Mouse (Mus musculus): ENCODE data around the gene Hspb6. TPM values are rescaled to one million over a fixed set of nuclear protein-coding genes. Genes with fewer than 3 reads are reported as not detected.
A peak's percentile ranks its signal among the peaks of the same experiment; 100 is the strongest.

Gene Hspb6
- total and polyA plus RNA-seq, 3 experiments, result 0.79 to 6.0 (median 2.3) TPM

DNA sequence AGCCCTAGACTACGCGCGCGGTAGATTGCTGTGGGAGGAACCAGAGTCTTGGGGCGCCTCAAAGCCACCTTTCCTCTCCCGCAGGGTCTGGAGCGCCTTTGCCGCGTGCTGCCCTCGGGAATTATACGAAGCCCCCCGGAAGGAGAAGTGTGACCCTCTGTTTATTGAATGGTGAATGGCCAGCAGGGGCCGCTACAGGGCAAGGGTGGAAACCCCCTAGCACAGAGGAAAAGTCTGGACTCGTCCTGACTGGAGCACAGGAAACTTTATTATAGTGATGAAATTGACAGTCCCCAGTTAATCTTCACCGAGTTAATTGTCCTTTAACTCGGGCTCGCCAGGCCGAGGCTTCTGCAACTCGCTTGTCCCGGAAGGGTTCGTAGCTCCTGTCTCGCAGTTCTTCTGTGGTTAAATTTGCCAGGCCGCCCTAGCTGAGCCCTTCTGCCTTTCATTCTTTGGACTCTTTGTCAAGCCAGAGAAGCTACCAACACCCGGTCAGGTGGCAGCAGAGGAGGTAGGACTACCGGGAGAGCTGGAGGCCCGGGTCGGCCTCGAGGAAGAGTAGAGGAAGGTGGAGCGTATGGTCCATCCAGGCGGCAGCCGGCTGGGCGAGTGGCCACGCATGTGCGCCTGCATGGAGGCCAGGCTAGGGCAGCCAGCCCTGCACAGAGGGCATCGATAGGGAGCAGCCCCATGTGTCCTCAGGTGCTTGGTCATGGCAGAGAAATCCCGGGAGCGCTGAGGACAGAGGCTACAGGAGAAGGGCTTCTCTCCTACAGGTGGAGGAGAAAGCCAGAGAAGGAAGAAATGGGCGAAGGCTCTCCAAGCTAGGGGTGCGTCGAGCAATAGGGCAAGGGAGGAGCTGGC lies 37.7 kb downstream of the Hspb6 start:
- in situ Hi-C loops (cut with MboI; ENCODE audit: low pct_ligation_motif_present, low pct_unique_long_range_greater_than_20kb, low sequenced_read_pairs) (no loop called here), dilution Hi-C loops (cut with MboI; ENCODE audit: extremely low pct_ligation_motif_present, extremely low pct_unique_long_range_greater_than_20kb, low sequenced_read_pairs) (no loop called here)
- peaks cover 7 to 35% of the 10 kb centered on the region in 2 experiments; a peak in 3 of 4 replicates for H3K4me1 ChIP-seq (ENCODE audit: control insufficient read depth in 1 of 2, insufficient read depth in 2 of 2)

More for the DNA sequence above, 37.7 kb downstream of the Hspb6 start:
- DNase-seq (ENCODE audit: extremely low read depth), result peak; percentile 75
- no peaks in the 10 kb centered on the region for H3K27me3 ChIP-seq (replicated peaks)
- H3K4me2 ChIP-seq (ENCODE audit: insufficient read depth, low read depth, poor library complexity, severe bottlenecking), result peak overlapping the region; percentile 93
- H3K79me2 ChIP-seq (replicated peaks; ENCODE audit: control insufficient read depth, extremely low read depth, insufficient read depth, poor library complexity, severe bottlenecking), result peaks cover 58% of the 10 kb centered on the region
- H3K27ac ChIP-seq (ENCODE audit: insufficient read depth, low read depth), result peak overlapping the region; percentile 100
- H3K36me3 ChIP-seq (replicated peaks in 1 of 2; ENCODE audit: control insufficient read depth in 1 of 2, insufficient read depth in 1 of 2, low read length in 1 of 2), result peaks cover 23 to 40% of the 10 kb centered on the region in 2 experiments
- peak overlapping the region; percentile 74 for H3K9ac ChIP-seq (ENCODE audit: insufficient read depth, low read depth)
- peak overlapping the region; percentile 84 to 93 (median 89) for H3K4me3 ChIP-seq (replicated peaks in 1 of 3; ENCODE audit: low read depth in 2 of 3, low read length in 2 of 3, poor library complexity in 1 of 3)
- no peaks in the 10 kb centered on the region for H3K9me3 ChIP-seq (replicated peaks; ENCODE audit: low read length)
- TF ChIP-seq TBP (conservative IDR thresholded peaks at IDR 0.05; ENCODE audit: low read depth, low read length), result no peak
- peak; percentile 34; the same call in 1 of the 2 replicates for TF ChIP-seq MYC (IDR thresholded peaks at IDR 0.05; ENCODE audit: low read depth, low read length)
- TF ChIP-seq MAX (IDR thresholded peaks at IDR 0.05; ENCODE audit: low read length), result no peak; the same call in 1 of the 2 replicates
- TF ChIP-seq ETS1 (conservative IDR thresholded peaks at IDR 0.05; ENCODE audit: low read depth, low read length), result no peak
- TF ChIP-seq USF1 (IDR thresholded peaks at IDR 0.05; ENCODE audit: low read depth, low read length), result no peak
- peak; percentile 30; the same call in 1 of the 2 replicates for TF ChIP-seq BHLHE40 (IDR thresholded peaks at IDR 0.05; ENCODE audit: low read depth, low read length)
- no peak for TF ChIP-seq TCF12 (IDR thresholded peaks at IDR 0.05; ENCODE audit: low read depth, low read length)
- TF ChIP-seq ZMIZ1 (IDR thresholded peaks at IDR 0.05; ENCODE audit: low read depth, low read length), result peak; percentile 32; the same call in 1 of the 2 replicates
- no peak; the same call in none of the 2 replicates for TF ChIP-seq IRF4 (IDR thresholded peaks at IDR 0.05; ENCODE audit: low read depth, low read length)
- TF ChIP-seq USF2 (conservative IDR thresholded peaks at IDR 0.05; ENCODE audit: low read depth, low read length), result no peak
- no peak for TF ChIP-seq RCOR1 (conservative IDR thresholded peaks at IDR 0.05; ENCODE audit: low read depth, low read length)
- 0 out of 2 replicates have a peak, but pooled peaks have one; percentile 26 for TF ChIP-seq ZC3H11A (IDR thresholded peaks at IDR 0.05; ENCODE audit: low read depth, low read length)
- TF ChIP-seq SIN3A (IDR thresholded peaks at IDR 0.05; ENCODE audit: low read length), result peak; percentile 36; the same call in 1 of the 2 replicates
- no peak for TF ChIP-seq PAX5 (IDR thresholded peaks at IDR 0.05; ENCODE audit: low read length)
- TF ChIP-seq MXI1 (IDR thresholded peaks at IDR 0.05; ENCODE audit: low read depth, low read length), result peak; percentile 71
- TF ChIP-seq JUN (IDR thresholded peaks at IDR 0.05; ENCODE audit: insufficient read depth, low read depth, low read length), result no peak
- no peak for TF ChIP-seq NELFE (IDR thresholded peaks at IDR 0.05; ENCODE audit: low read depth, low read length)
- TF ChIP-seq MAFK (IDR thresholded peaks at IDR 0.05; ENCODE audit: insufficient replicate concordance, low read length), result no peak
- peak; percentile 72 to 93 for TF ChIP-seq CTCF (conservative IDR thresholded peaks at IDR 0.05 in 1 of 2, IDR thresholded peaks at IDR 0.05 in 1 of 2; ENCODE audit: low read depth in 2 of 2, low read length in 2 of 2)
- TF ChIP-seq ZNF384 (IDR thresholded peaks at IDR 0.05; ENCODE audit: low read depth, low read length), result no peak
- peak; percentile 17; the same call in 1 of the 2 replicates for TF ChIP-seq HCFC1 (IDR thresholded peaks at IDR 0.05; ENCODE audit: low read depth, low read length)
- peak; percentile 39; the same call in 1 of the 2 replicates for TF ChIP-seq CHD1 (IDR thresholded peaks at IDR 0.05; ENCODE audit: low read depth, low read length)
- TF ChIP-seq CHD2 (IDR thresholded peaks at IDR 0.05; ENCODE audit: low read length), result no peak
- peak; percentile 86 for TF ChIP-seq SMC3 (IDR thresholded peaks at IDR 0.05; ENCODE audit: low read depth, low read length)
- TF ChIP-seq POLR2A (IDR thresholded peaks at IDR 0.05; ENCODE audit: low read depth, low read length), result no peak
- TF ChIP-seq GABPA (IDR thresholded peaks at IDR 0.05; ENCODE audit: insufficient replicate concordance, low read depth, low read length), result no peak
- TF ChIP-seq ELF1 (IDR thresholded peaks at IDR 0.05; ENCODE audit: low read depth, low read length), result peak; percentile 48; the same call in 1 of the 2 replicates
- no peak for TF ChIP-seq EP300 (IDR thresholded peaks at IDR 0.05; ENCODE audit: low read length)
- TF ChIP-seq RAD21 (IDR thresholded peaks at IDR 0.05; ENCODE audit: low read depth, low read length), result peak; percentile 87
- no peak for TF ChIP-seq E2F4 (IDR thresholded peaks at IDR 0.05; ENCODE audit: insufficient replicate concordance, low read depth, low read length)
- 0 out of 2 replicates have a peak, but pooled peaks have one; percentile 9 for TF ChIP-seq KAT2A (IDR thresholded peaks at IDR 0.05; ENCODE audit: insufficient replicate concordance, low read length)
- no peak for TF ChIP-seq UBTF (IDR thresholded peaks at IDR 0.05; ENCODE audit: low read depth, low read length)
- peak; percentile 54 for TF ChIP-seq NRF1 (IDR thresholded peaks at IDR 0.05; ENCODE audit: low read depth, low read length)
- no peak for TF ChIP-seq POLR2AphosphoS2 (IDR thresholded peaks at IDR 0.05; ENCODE audit: low read depth, low read length)
- TF ChIP-seq ZKSCAN1 (IDR thresholded peaks at IDR 0.05; ENCODE audit: borderline replicate concordance, low read depth, low read length), result no peak
- TF ChIP-seq JUND (conservative IDR thresholded peaks at IDR 0.05; ENCODE audit: low read depth, low read length), result no peak
- TF ChIP-seq MAZ (IDR thresholded peaks at IDR 0.05; ENCODE audit: low read depth, low read length), result 0 out of 2 replicates have a peak, but pooled peaks have one; percentile 36
- 0 out of 2 replicates have a peak, but pooled peaks have one; percentile 8 for TF ChIP-seq MEF2A (IDR thresholded peaks at IDR 0.05; ENCODE audit: borderline replicate concordance, low read depth, low read length)

All from CH12.LX (cell line).